Mouse (Mus musculus) thymus, postnatal 4 days (tissue): Measurements from ENCODE around the gene Pygo2.
"Not testable (repeated sequence)": the region's sequence is repeated elsewhere in the genome, so short reads cannot be mapped to it uniquely, and the experiment has no call there.

ENCODE experiments used
- DNase-seq: peaks from one replicate; pipeline ENCODE4 v3.0.0; 2021

Gene Pygo2

DNA sequence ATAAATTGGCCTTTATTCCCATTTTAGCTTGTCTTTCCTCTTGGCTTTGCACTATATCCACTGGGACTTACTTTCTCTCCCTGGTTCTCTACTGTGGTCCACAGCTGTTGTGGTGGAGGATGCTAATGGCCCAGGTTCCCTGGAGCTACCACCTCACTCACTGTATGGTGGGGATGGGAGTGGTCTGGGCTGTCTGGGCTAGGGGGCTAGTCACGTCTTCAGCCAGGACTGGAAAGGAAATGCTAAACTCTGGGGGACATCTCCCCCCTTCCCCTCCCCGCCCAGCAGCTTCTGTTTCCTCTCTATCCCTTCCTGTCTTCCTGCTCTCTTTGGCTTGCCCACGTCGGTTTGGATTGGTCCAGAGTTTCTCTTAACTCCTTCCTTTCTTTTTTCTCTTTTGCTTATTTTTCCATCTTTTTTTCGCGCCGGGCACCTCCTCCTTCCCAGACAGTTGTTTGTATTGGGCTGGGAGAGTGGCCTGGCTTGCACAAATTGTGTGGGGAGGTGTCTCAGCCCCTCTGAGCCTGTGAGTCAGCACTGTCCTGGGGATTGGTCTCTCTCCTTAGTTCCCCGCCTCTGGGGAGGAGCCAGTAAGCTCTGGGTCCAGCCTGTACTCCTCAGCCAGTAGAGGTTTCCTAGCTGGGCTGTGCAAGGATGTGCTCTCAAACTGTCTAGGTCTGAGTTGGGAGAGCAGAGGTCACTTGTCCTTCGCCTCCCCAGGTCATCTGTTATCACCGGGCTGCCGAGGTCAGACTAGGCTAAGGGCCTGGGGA is 8.8 kb upstream of the Pygo2 start:
- no peak for DNase-seq

DNA sequence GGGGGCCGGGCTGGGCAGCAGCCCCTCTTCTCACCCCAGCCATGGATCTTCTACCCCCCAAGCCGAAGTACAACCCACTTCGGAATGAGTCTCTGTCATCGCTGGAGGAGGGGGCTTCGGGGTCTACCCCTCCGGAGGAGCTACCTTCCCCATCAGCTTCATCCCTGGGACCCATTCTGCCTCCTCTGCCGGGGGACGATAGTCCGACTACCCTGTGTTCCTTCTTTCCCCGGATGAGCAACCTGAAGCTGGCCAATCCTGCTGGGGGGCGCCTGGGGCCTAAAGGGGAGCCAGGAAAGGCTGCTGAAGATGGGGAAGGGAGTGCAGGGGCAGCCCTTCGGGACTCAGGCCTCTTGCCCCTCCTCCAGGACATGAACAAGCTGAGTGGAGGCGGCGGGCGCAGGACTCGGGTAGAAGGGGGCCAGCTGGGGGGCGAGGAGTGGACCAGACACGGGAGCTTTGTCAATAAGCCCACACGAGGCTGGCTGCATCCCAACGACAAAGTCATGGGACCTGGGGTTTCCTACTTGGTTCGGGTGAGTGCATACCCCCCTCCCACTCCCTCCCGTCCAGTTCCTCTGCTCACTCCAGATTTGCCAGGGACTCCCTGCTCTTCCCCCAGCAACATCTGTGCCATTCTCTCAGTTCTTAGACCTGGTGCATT is 8.1 kb upstream of the Pygo2 start:
- DNase-seq = no peak

DNA sequence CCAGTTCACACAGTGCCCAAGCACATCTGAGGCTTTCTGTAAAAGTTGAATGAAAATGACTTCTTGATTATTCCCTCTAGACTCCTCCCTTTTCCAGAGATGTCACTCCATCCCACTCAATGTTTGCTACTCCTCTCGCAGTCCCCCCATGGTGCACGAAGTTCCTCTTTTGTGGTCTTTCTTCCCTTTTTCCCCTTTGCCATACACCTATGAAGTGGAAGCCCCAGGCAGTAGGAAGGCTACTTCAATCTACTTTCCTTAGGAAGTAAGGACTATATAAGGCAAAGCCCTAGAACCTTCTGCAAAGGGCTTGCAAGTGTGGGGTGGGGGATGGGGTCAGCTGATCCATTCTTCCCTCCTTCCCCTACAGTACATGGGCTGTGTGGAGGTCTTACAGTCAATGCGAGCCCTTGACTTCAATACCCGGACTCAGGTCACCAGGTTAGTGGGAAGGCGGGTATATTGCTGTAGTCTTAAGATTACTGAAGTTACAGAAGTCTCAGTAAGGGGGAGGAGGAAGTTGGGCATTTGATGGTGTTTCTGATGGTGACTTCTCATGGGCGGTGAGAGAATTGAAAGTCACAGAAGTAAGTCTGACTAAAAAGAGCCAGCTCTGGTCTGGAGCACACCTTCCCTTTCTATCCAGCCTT is 7.3 kb upstream of the Pygo2 start:
- DNase-seq = no peak

DNA sequence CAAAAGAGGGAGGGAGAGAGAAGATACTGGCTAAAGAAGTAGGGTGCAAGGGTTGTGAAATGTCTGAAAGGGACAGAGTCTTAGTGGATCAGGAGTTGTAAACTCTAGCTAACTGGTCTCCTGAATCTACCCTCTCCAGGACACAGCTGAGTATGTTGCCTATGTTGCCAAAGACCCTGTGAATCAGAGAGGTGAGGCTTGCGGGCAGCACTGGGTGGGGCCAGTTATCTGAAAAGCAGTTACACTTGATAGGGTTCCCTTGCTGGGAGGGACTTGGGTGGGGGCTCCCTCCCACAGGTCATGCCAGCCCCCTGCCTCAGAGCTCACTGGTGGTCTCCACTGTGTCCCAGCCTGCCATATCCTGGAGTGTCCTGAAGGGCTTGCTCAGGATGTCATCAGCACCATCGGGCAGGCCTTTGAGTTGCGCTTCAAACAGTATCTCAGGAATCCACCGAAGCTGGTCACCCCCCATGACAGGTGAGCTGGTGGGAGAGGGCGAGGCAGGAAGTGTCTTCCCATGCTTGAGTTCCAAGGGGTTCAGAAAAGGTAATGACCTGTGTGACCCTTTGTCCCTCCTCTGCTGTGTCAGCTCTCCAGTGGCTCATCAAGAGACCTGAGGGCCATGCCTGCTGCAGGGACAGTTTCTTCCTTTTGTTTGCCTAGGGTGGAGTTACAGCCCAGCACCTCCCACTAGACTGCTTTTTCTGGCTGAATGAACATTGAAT is 5.4 kb upstream of the Pygo2 start:
- DNase-seq = no peak

DNA sequence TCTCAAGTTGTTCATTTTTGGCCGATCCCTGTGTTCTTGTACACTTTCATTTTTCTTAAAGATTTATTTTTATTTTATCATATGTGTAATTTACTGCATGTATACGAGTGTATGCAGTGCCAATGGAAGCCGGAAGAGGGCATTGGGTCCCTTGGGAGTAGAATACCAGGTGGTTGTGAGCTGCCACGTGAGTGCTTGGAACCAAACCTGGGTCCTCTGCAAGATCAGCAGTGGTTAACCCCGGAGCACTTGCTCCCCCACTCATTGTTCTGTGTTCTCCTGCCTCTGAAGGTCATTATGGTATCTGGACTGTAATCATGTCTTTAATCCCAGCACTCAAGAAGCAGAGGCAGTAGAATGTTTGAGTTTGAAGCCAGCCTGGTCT is 4.9 kb upstream of the Pygo2 start:
- DNase-seq = no peak

DNA sequence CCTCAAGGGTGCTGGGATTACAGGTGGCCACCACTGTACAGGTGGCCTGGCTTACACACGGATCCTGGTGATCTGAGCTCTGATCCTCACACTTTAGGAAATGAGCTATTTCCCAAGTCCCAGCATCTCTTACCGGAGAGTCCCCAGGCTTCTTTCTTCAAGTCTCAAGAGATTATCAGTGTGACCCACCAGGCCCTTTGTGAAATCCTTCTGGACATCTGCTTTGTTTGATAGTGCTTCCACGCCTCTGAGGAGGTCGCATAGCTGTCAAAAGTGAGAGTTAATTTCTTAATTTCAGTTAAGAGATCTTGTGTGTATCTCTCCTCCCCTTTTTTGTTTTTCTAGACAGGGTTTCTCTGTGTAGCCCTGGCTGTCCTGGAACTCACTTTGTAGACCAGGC is 4.1 kb upstream of the Pygo2 start:
- no peak for DNase-seq

DNA sequence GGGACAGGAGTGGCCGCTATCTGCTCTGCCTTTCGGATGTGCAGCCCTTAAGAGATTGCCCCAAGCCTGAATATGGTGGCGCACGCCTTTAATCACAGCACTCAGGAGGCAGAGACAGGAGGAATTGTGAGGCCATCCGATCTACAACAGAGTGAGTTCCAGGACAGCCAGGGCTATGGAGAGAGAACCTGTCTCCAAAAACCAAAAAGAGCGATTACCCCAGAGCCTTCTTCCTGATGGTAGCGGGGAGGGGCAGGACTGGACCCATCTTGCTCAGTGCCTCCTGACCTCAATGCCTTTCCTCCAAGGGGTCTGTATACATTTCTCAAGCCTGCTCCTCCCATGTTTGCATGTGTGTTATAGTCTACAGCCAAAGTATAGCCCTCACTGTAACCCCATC is 993 bp upstream of the Pygo2 start:
- DNase-seq = not testable (repeated sequence)

DNA sequence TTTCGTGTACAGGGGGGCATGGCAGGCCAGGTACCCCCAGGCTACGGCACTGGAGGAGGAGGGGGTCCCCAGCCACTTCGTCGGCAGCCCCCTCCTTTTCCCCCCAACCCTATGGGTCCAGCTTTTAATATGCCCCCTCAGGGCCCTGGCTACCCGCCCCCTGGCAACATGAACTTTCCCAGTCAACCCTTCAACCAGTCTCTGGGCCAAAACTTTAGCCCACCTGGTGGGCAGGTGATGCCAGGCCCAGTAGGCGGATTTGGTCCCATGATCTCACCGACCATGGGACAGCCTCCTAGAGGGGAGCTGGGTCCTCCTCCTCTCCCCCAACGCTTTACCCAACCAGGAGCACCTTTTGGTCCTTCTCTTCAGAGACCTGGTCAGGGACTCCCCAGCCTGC is 2.6 kb downstream of the Pygo2 start:
- DNase-seq = no peak

DNA sequence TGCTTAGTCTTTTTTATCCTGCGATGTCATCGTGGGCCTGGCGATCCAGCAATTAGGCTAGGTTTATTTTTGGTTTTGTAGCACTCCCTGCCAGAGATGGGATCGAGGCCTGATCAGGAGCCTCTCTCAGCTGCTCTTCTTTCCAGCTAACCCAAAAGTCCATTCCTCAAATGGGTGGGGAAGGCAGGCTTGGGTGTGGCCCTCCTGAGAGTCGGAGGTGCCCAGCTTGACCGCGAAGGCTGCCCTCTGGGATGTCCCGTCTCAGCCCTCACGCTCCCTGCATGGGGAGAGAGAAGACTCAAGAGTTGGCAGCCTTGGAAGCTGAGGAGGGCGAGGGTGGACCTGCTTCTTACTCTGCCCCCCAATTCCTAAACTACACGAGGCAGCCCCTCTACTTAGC is 4.5 kb downstream of the Pygo2 start:
- no peak for DNase-seq

DNA sequence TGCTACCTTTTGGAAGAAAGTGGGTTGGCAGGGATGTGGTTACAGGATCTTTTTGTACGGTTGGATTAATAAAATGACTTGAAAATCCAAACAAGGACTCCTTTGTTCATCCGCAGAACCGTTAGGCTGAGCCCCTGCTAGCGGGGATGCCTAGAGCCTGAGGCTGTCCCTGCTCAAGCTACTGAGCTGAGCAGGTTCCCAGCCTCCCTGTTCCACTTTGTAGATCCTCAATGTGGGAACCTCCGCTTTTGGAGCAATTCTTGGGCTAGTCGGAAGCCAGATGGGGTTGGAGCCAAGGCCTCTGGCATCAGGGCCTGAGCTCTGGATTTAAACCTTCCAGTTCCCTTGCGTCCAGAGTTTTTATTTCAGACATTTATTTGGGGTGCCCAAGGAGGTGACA is 5.0 kb downstream of the Pygo2 start:
- DNase-seq = no peak

DNA sequence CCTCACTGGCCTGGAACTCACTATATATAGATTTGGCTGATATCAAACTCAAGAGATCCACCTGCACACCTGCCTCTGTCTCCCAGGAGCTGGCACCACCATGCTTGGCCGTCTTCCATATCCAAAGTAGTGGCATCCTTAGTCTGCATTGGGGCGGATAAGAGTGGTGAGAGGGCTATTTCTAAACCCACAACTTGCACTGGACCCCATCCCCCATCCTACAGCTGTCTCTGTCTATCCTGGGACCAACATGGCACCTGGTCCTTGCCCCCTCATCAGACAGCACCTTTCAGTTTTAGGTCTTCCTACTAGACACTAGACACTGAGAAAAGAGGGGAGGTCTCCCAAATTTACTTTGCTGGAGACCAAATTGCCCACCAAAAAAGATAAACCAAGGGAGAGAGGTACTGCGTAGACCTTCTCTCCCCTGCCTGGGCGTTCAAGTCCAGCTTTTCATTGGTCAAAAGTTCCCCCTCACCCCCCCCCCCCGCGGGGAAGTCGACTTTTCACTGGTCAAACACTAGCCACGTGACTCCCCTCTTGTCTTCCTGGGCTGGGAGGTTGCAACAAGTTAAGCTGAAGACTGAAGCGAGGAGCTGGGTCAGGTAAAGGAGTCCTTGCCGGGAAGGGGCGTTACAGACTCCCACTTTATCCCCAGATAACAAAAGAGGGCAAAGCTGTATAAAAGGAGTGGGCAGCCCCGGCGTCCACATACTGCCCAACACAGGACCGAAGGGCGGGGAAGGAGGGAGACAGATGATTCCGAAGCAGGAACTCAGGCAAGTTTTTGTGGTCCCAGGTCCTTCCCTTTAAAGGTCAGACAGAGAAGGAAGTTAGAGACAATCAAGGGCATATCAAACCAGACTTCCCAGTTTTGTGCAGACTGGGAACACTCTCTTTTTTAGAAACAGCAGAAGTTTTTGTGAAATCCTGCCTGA is 6.4 kb downstream of the Pygo2 start, which contains the start of gene Pbxip1:
Pbxip1 (plus strand) TSS at position 531 of the 938 bp plus-strand sequence.
- peak; percentile 63 for DNase-seq

DNA sequence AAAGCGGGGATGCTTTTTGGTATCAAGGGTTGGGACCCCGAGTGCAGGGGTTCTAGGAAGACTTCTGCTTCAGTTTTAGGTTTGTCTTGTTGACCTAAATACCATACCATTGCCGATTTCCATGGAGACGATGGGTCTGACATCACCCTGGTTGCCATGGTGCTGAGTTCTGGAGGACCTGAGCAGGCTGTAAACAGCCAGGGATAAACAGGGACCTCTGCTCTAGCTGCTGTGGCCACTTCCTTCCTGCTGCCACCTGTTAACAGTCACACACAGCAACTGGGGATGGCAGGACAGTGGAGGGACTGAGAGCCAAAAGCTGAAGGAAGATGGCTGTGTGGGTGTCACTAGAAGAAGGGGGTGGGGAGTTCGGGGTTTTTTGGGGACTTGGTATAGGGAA is 7.3 kb downstream of the Pygo2 start:
- DNase-seq = no peak

DNA sequence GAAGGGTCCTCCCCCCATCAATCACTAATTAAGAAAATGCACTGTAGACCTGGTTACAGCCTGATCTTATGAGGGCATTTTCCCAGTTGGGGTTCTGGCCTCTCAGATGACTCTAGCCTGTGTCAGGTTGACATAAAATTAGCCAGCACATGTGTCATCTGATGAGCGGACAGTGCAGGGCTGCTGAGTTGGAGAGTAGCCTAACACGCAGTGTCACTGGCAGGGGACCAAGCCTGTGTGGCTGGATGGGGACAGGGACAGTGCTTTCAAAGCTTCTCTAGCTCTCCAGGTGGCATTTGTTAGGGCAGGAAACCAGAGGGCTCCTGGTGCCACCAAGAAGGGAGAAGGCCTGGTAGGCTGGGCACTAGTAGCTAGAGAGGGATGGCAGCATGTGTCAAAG is 10.7 kb downstream of the Pygo2 start:
- no peak for DNase-seq

DNA sequence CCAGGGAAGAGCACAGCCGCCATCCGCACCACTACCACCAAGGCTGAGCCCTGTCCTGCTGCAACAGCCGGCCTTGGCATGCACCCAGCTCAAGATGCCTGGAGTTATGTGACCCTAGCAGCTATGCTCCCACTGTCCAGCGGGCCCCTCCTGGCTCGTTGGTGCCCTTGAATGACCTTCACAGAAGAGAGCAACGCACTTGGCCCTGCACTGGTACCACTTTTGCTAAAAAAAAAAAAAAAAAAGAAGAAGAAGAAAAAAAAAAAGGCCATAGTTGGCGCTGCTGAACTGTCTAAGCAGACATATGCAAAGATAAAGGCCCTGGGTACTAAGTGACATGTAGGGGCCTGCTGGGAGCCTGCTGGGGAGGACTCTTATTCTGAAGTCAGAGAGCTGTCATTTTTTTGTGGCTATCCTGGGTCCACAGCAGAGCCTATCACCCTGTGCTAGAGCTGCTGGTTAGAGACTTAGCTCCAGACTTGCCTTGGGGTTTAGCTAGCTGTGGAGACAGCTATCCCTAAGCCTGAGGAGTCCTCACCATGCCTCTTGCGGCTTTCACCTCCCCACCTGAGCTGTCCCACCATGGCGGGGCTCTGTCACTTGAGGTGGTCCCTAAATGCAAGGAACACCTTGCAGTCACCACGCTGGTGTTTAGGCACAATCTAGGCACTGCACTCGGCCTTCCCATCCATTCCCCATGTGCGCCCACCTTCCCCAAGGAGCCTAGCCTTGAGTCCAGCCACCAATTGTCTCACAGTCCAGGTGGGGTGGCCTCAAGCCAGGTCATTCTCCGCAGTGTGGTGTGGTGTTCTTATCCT is 18.9 kb downstream of the Pygo2 start:
- DNase-seq = peak; percentile 44

DNA sequence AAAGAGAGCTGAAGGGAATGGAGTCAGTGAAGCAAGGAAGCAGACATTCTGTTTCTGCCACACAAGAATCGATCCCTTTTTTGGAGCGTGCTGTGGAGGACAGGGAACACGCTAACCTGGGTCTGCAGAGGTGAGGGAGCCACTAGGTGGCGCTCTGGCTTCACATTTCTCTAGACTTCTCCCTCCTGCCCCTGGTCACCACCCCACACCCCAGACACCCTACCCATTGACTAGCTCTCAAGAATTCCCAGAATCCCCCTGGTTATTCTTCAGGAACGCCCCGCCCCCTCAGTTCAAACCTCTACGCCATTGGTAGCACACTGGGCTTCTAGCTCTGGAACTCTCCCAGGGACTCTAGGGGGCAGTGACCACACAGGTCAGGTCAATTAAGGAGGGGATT is 19.5 kb downstream of the Pygo2 start:
- peak; percentile 91 for DNase-seq

DNA sequence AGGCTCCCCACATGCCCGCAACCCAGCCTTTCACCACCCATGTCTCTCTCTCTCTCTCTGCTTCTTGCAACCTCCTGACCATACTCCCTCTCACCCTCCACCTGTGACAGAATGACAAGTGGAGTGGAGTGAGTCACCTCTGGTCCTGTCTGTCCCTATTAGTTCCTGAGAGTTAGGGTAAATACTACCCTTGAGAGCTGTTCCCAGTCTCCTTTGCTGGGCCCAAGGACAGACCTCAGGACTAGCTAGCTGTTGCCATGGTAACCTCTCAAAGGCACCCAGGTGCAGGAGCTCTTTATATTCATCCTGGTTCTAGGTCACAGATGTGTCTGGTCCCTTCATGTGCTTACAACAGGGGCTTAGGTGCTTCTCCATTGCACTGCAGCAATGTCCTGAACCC is 21.9 kb downstream of the Pygo2 start:
- DNase-seq = peak; percentile 62

DNA sequence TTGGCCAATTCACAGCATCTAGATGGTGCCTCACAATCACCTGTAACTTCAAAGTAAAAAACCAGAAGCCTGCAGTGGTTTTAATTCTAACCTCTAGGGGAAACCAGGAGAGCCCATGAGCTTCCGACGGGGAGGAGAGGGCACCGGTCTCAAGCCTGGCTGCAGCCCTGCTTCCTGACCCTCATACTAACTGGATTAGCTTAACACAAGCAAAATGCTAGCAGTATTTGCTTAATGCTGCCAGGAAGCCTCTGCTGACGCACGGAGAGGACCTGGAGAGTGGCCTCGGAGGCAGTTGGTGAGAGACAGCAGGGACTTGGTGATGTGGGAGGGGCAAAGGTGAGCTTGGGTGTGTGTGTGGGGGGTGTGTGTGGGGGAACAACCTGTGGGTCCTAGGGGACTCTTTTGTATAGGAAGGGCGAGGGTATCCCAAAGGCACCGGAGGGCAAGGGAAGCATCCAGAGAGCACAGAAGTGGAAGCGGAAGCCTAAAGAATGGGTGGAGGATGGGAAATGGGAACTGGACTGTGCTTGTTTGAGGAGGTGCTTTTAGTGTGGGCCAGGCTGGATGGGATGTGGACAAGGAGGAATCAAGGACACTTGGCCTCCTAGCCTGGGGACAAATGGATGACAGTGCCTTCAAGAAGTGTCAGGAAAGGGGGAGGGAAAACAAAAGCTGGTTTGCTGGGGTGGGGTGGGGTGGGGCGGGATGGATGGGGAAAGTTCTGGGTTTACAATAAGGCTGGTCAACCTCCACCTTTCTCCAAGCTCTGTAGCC is 24.6 kb downstream of the Pygo2 start, which contains the start of gene Pmvk:
Pmvk (plus strand) TSS at position 141 of the 777 bp plus-strand sequence.
- DNase-seq = no peak

DNA sequence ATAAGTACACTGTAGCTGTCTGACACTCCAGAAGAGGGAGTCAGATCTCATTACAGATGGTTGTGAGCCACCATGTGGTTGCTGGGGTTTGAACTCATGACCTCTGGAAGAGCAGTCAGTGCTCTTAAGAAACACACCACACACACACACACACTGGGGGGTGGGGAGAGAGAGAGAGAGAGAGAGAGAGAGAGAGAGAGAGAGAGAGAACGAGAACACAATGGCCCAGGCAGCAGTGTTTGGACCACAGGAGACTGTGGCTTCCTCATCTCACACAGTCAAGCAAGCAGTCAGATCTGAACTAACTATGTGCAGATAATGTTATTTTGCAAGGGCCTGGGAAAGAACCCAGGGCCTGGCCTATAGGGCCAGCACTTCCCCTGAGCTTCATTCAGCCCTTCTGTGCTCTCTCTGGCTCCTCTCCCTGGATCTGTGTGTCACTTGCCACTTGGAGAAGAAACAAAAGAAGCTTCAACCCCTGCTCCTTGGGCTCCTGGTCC is 25.8 kb downstream of the Pygo2 start:
- DNase-seq = no peak

DNA sequence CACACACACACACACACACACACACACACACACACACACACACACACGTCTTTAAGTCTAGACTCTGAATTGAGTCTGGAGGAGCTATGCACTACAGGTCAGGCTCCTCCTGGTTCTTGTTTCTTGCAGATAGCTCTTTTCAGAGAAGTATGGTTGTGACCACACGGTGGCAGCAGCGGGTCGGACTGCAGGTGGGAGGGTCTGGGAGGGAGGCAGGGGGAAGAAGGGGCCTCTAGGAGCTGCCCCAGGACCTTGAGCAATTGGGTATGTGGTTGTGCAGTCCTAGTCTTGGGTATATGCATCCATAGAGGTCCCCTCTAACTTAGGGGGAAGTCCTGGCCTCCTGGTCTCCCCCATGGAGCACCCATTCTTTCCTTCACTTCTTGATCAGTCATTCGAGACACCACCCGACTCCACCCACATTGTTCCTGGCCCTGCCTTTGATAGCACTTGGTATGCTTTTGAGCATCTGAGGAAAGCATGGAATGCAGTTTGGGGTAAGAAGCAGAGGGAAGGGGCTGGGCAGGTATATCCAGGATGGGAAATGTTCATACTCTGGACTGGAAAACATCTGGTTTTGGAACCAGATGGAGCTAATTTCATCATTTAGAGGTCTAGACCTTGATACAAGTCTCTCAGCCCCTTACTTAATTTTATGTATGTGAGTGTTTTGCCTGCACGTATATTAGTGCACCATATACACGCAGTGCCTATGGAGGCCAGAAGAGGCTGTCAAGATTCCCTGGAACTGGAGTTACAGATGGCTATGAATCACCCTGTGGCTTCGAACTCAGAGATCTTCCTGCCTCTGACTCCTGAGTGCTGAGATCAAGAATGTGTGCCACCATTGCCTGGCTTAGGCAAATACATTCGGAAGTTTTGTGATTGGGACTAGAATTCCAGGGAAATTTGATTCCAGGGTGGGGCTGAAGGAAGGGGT is 27.0 kb downstream of the Pygo2 start:
- peak; percentile 95 for DNase-seq
